ENCODE assay signal across 8 mouse cellular contexts in genomic region chr8:4778266-4778665, GRCm38 (mm10). TPM values are rescaled to one million over a fixed set of nuclear protein-coding genes. Genes with fewer than 3 reads are reported as not detected.
DNase-seq lines count a peak whose midpoint lies in the region; ATAC-seq and TF ChIP-seq lines count a peak whose summit lies in the region.

No protein-coding gene starts in this region.

- H3K36me3 ChIP-seq in kidney, embryonic 15.5 days = peaks cover 18% of the 10 kb centered on the region
- H3K36me3 ChIP-seq in kidney, adult 2 months (ENCODE audit: control insufficient read depth, insufficient read depth, low read length) = no peaks in the 10 kb centered on the region
- H3K36me3 ChIP-seq in hindbrain, embryonic 13.5 days = peaks cover 6% of the 10 kb centered on the region; the same call in 1 of the 2 replicates

- peaks cover 12% of the 10 kb centered on the region for H3K4me1 ChIP-seq in kidney, embryonic 15.5 days
- no peaks in the 10 kb centered on the region for H3K4me1 ChIP-seq in kidney, adult 2 months (ENCODE audit: control insufficient read depth, insufficient read depth, low read length)
- peaks cover 7% of the 10 kb centered on the region for H3K4me1 ChIP-seq in bone marrow macrophage, adult 2 months (ENCODE audit: control insufficient read depth, insufficient read depth, low read length)
- peaks cover 11% of the 10 kb centered on the region for H3K4me1 ChIP-seq in hindbrain, embryonic 13.5 days (replicated peaks)

- TF ChIP-seq POLR2A in kidney, adult 2 months (IDR thresholded peaks at IDR 0.05; ENCODE audit: low read depth, low read length) = no peak
- no peak for TF ChIP-seq POLR2A in bone marrow macrophage, adult 2 months (IDR thresholded peaks at IDR 0.05; ENCODE audit: borderline replicate concordance, low read depth, low read length)

- no peaks in the 10 kb centered on the region for H3K27me3 ChIP-seq in kidney, embryonic 15.5 days
- no peaks in the 10 kb centered on the region for H3K27me3 ChIP-seq in kidney, adult 2 months (replicated peaks; ENCODE audit: control insufficient read depth, insufficient read depth, low read length)
- no peaks in the 10 kb centered on the region for H3K27me3 ChIP-seq in hindbrain, embryonic 13.5 days

- H3K4me2 ChIP-seq in kidney, embryonic 15.5 days = peak overlapping the region; percentile 73
- H3K4me2 ChIP-seq in hindbrain, embryonic 13.5 days = peak overlapping the region; percentile 82; the same call in 1 of the 2 replicates

- no peaks in the 10 kb centered on the region for H3K9me3 ChIP-seq in kidney, embryonic 15.5 days (replicated peaks)
- H3K9me3 ChIP-seq in hindbrain, embryonic 13.5 days = 0 out of 2 replicates have a peak, but pooled peaks cover 2% of the 10 kb centered on the region

- no peak for DNase-seq in kidney, adult 2 months
- no peak for DNase-seq in frontal cortex, postnatal 14 days (ENCODE audit: low spot score in 2 of 2)
- no peak for DNase-seq in right cerebral cortex, adult 2 months (ENCODE audit: low spot score in 2 of 2)
- no peak for DNase-seq in lung, adult 18-20 months

- H3K9ac ChIP-seq in kidney, embryonic 15.5 days = peak overlapping the region; percentile 18; the same call in 1 of the 2 replicates
- H3K9ac ChIP-seq in hindbrain, embryonic 13.5 days = no peak overlapping the region

- no peak for TF ChIP-seq CTCF in kidney, adult 2 months (conservative IDR thresholded peaks at IDR 0.05; ENCODE audit: insufficient read depth, insufficient read length, low read depth, low read length)
- no peak for TF ChIP-seq CTCF in bone marrow macrophage, adult 2 months (IDR thresholded peaks at IDR 0.05; ENCODE audit: low read depth, low read length)

- no peak overlapping the region for H3K27ac ChIP-seq in kidney, embryonic 15.5 days
- H3K27ac ChIP-seq in kidney, adult 2 months (ENCODE audit: insufficient read depth, low read depth, low read length) = no peak overlapping the region
- no peak overlapping the region for H3K27ac ChIP-seq in bone marrow macrophage, adult 2 months (ENCODE audit: insufficient read depth, low read depth, low read length)
- no peak overlapping the region for H3K27ac ChIP-seq in hindbrain, embryonic 13.5 days

- 64% methylated on average over 6 of the region's 6 CpGs for WGBS in kidney, embryonic 15.5 days
- 52% methylated on average over 6 of the region's 6 CpGs for WGBS in kidney, adult 2 months
- WGBS in hindbrain, embryonic 13.5 days = 75% methylated on average over 6 of the region's 6 CpGs

- ATAC-seq in kidney, embryonic 15.5 days (replicated peaks; ENCODE audit: low FRiP score) = peak; percentile 37; the same call in 1 of the 2 replicates
- no peak for ATAC-seq in hindbrain, embryonic 13.5 days (ENCODE audit: low FRiP score)
- peak; percentile 55 for ATAC-seq in megakaryocyte-erythroid progenitor cell, adult 5-6 weeks (replicated peaks; ENCODE audit: low FRiP score, low TSS enrichment, poor library complexity, severe bottlenecking)

- peak overlapping the region; percentile 85 for H3K4me3 ChIP-seq in kidney, embryonic 15.5 days (replicated peaks)
- no peak overlapping the region for H3K4me3 ChIP-seq in kidney, adult 2 months (ENCODE audit: insufficient read depth, low read depth, low read length)
- H3K4me3 ChIP-seq in bone marrow macrophage, adult 2 months (ENCODE audit: insufficient read depth, low read length) = peak overlapping the region; percentile 82
- peak overlapping the region; percentile 61; the same call in 1 of the 2 replicates for H3K4me3 ChIP-seq in hindbrain, embryonic 13.5 days

RNA-seq across cellular contexts. Expression of gene Shcbp1, which starts 1.1 kb away (rescaled TPM):
- polyA plus RNA-seq in kidney, embryonic 15.5 days (2015; fragmentation: Nextera tagmentation; extraction: Ambion mirVana) = 77.7 and 79.1 TPM in 2 replicates
- polyA plus RNA-seq in kidney, adult 2 months (2012; rRNA removed) = 0.38 and 0.46 TPM in 2 replicates
- 16.4 and 17.6 TPM in 2 replicates for polyA plus RNA-seq in bone marrow macrophage, adult 2 months (2012; ENCODE audit: insufficient read depth, insufficient read length, missing spikeins)
- polyA plus RNA-seq in hindbrain, embryonic 13.5 days (2015; fragmentation: Nextera tagmentation; extraction: Ambion mirVana) = 14.6 and 17.9 TPM in 2 replicates
- total RNA-seq in megakaryocyte-erythroid progenitor cell, adult 5-6 weeks (2014; fragmentation: Nextera tagmentation) = 34.7 and 35.1 TPM in 2 replicates
- total RNA-seq in megakaryocyte-erythroid progenitor cell, adult 5-6 weeks (2017) = 38.5 and 105 TPM in 2 replicates

Comparison
In these comparisons a context has a peak if more than half of its experiments do, and no peak if none do; other contexts are left out.
1. RNA of gene Shcbp1, which starts 1.1 kb away (polyA plus RNA-seq): 77.7 to 79.1 TPM in kidney, embryonic 15.5 days, 16.4 to 17.6 TPM in bone marrow macrophage, adult 2 months and 14.6 to 17.9 TPM in hindbrain, embryonic 13.5 days; 0.38 to 0.46 TPM in kidney, adult 2 months; every median in the first group is over 10 times any median in the second.